Mouse (Mus musculus) ES-Bruce4 (cell line): Measurements from ENCODE around the gene Ms4a6d. TPM values are rescaled to one million over a fixed set of nuclear protein-coding genes. Genes with fewer than 3 reads are reported as not detected.
"Not testable (repeated sequence)": the region's sequence is repeated elsewhere in the genome, so short reads cannot be mapped to it uniquely, and the experiment has no call there.

Source experiments
- H3K27ac ChIP-seq: 2 replicates; pipeline ENCODE4 v1.5.1; 2012; ENCODE audit warnings: low read length, inconsistent platforms; ENCODE audit not compliant: insufficient read depth
- H3K27me3 ChIP-seq: 2 replicates; pipeline ENCODE4 v1.6.1; 2012; ENCODE audit warnings: mild to moderate bottlenecking, low read length, inconsistent platforms; ENCODE audit not compliant: control insufficient read depth, poor library complexity, insufficient read depth, severe bottlenecking
- H3K36me3 ChIP-seq: 2 replicates; pipeline ENCODE4 v1.6.1; 2012; ENCODE audit warnings: inconsistent platforms, mild to moderate bottlenecking, low read length, moderate library complexity; ENCODE audit not compliant: control insufficient read depth, poor library complexity, insufficient read depth, severe bottlenecking
- H3K4me1 ChIP-seq: one replicate; pipeline ENCODE4 v1.8.1; 2011; ENCODE audit warnings: low read length; ENCODE audit not compliant: control insufficient read depth, insufficient read depth
- H3K4me3 ChIP-seq: 2 replicates; pipeline ENCODE4 v1.5.1; 2011; ENCODE audit warnings: low read depth, mild to moderate bottlenecking, low read length
- H3K9ac ChIP-seq: 2 replicates; pipeline ENCODE4 v1.6.1; 2012; ENCODE audit warnings: low read depth, mild to moderate bottlenecking, inconsistent platforms; ENCODE audit not compliant: poor library complexity, severe bottlenecking
- H3K9me3 ChIP-seq: replicated peaks from 2 replicates; pipeline ENCODE4 v1.6.1; 2012; ENCODE audit warnings: mild to moderate bottlenecking, low read length, inconsistent platforms; ENCODE audit not compliant: control insufficient read depth, poor library complexity, insufficient read depth, severe bottlenecking
- CTCF ChIP-seq: IDR thresholded peaks from one replicate; pipeline ENCODE4 v1.8.1; 2011; ENCODE audit warnings: low read depth, low read length
- EP300 ChIP-seq: IDR thresholded peaks from 2 replicates; pipeline ENCODE4 v1.6.1; 2011; ENCODE audit warnings: low read depth, low read length; ENCODE audit not compliant: insufficient read depth
- POLR2A ChIP-seq: IDR thresholded peaks from one replicate; pipeline ENCODE4 v1.8.1; 2011; ENCODE audit warnings: low read length; ENCODE audit not compliant: insufficient read depth
- polyA plus RNA-seq: library from polyadenylated mRNA; stranded (reverse); fragments of >200 nt; gene quantifications from 2 replicates; pipeline ENCODE4 v1.2.4, GENCODE M21; 2011; ENCODE audit warnings: low read depth; ENCODE audit not compliant: missing spikeins, insufficient read depth, insufficient read length

Ms4a6d gene
- polyA plus RNA-seq, 1 experiment, result not detected

DNA sequence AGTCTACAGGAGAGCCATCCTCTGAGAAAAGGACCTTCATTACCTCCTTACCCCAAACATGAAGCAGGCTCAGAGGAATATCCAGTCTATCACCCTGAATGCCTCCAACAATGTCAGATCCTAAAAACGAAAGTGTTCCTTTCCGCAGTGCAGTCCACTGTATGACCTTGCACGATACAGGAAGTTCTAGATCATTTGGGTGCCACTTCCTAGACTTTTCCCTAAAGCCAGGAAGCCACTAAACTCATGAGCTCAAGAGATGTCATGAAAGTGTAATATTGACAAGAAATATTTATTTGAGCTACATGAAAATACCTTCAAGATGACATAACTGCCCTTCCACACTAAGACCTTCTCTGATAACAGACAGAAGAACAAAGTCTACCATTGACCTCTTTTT, 3.3 kb downstream of the Ms4a6d start:
- Histone ChIP-seq H3K27ac (no peak overlapping the region), H3K4me1 (no peaks in the 10 kb centered on the region), H3K36me3 (no peaks in the 10 kb centered on the region), H3K27me3 (no peaks in the 10 kb centered on the region), H3K9me3 (no peaks in the 10 kb centered on the region), H3K9ac (no peak overlapping the region), H3K4me3 (no peak overlapping the region)
- no peak for TF ChIP-seq EP300
- no peak for TF ChIP-seq CTCF
- no peak for TF ChIP-seq POLR2A

DNA sequence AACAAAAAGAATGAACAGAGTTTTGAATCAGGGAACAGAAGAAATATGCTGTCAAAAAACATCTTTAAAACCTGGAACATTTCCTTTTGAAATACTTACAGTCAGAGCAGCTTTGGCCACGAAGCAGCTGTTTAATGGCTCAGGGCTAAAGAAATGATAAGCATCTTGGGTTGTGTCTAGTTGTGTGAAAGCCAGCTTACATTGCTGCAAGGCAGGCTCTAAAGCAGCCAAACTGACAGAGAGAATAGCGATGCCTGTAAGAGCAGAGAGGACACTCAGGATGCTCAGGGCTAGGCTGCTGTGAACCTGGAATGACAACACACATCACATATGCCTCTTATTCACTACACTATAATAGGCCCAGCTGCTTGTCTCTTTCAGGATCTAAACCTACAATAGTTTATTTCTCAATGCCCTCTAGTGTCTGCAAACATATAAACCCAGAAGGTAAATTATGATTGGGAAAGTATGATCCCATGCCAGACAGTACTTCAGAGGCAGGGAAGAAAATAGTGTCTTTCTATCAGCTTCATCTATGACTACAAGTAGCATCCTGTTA, 14.7 kb downstream of the Ms4a6d start:
- H3K27ac ChIP-seq, result no peak overlapping the region
- no peak overlapping the region for H3K4me3 ChIP-seq
- TF ChIP-seq CTCF, result no peak
- no peak for TF ChIP-seq EP300
- TF ChIP-seq POLR2A, result no peak
- H3K36me3 ChIP-seq, result no peaks in the 10 kb centered on the region
- H3K27me3 ChIP-seq, result peaks cover 2% of the 10 kb centered on the region; the same call in 1 of the 2 replicates
- no peaks in the 10 kb centered on the region for H3K4me1 ChIP-seq
- no peak overlapping the region for H3K9ac ChIP-seq
- H3K9me3 ChIP-seq, result no peaks in the 10 kb centered on the region; the same call in 1 of the 2 replicates

DNA sequence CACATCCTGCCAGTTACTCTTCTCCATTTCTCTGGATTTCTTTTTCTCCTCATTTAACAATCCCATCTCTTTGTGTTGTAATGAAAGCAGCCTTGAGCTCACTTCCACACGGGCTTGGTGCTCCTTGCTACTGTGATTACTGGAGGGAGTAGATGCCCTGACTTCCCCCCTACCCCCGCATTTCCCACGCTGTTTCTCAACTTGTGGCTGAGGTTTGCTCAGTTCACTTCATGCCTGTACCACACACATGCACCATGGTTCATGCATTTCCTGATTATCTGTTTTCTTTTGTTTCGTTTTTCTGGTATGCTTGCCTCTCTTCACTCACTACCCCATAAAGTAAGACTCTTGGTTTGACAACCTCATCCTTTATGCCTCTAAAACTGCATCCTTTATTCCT, 15.4 kb downstream of the Ms4a6d start:
- Histone ChIP-seq H3K4me1 (no peaks in the 10 kb centered on the region), H3K27ac (no peak overlapping the region), H3K9ac (no peak overlapping the region), H3K36me3 (no peaks in the 10 kb centered on the region), H3K4me3 (no peak overlapping the region), H3K27me3 (peaks cover 2% of the 10 kb centered on the region; the same call in 1 of the 2 replicates), H3K9me3 (no peaks in the 10 kb centered on the region; the same call in 1 of the 2 replicates)
- no peak for TF ChIP-seq EP300
- TF ChIP-seq CTCF, result no peak
- TF ChIP-seq POLR2A, result no peak

DNA sequence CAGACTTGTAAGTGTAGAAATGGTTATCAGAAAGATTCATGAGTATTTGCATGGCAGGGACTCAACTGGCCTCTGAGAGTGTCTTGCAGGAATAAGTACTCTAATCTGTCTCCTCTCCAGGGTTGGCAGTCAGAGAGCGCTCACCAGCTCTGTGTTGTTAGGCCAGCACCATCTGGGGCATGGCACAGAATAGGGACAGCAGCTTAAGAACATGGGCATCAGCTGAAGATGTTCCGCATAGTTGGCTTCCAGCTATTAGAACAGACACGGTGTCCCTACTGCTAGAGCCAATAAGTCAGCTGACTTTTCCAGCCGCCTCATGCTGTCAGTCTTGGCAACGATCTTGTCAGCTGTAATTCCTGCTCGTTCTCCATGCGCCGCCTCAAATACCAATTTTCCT, 29.7 kb downstream of the Ms4a6d start:
- no peak for TF ChIP-seq POLR2A
- TF ChIP-seq EP300, result no peak
- TF ChIP-seq CTCF, result no peak
- Histone ChIP-seq H3K4me3 (no peak overlapping the region), H3K4me1 (no peaks in the 10 kb centered on the region), H3K27me3 (no peaks in the 10 kb centered on the region), H3K9ac (no peak overlapping the region), H3K36me3 (no peaks in the 10 kb centered on the region), H3K27ac (no peak overlapping the region), H3K9me3 (no peaks in the 10 kb centered on the region)

DNA sequence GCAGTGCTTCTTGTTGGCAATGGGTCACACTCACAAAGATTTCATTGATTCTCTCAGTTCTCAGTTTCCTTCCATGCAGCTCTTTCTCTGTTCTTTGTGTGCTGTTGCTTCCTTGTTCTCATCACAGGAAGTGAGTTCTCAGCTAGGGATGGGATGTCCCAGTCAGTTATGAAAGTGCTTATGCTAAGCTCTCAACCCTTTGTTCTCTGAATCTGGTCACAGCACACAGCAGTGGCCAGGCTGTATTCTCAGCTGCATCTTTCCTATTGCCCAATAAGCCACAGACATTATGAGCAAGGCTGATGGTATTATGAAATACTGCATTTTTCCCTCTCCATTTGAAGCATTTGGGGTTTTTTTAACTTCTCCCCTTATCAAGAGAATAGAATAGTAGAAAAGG, 45.1 kb downstream of the Ms4a6d start:
- H3K4me1 ChIP-seq, H3K9ac ChIP-seq, H3K27me3 ChIP-seq, H3K36me3 ChIP-seq, H3K4me3 ChIP-seq, H3K27ac ChIP-seq, H3K9me3 ChIP-seq: not testable (repeated sequence)

DNA sequence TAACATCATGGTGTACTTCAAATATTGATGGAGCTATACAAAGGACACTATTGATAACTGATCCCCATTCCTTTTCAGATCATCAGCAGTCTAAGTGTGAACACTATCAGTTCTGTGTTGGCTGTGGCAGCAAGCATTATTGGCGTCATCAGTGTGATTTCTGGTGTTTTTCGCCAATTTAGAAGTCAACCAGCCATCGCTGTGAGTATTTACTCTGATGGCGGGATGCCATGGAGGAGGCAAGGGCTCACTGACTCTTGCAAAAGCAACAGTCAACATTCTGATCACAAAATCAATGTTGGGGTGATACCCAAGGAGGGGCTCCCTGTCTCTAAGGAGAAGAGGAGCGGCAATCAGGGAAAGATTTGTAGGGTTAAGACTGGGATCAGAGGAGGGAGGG, 49.9 kb downstream of the Ms4a6d start:
- no peak overlapping the region for H3K27ac ChIP-seq
- H3K36me3 ChIP-seq, result no peaks in the 10 kb centered on the region
- no peaks in the 10 kb centered on the region for H3K9me3 ChIP-seq
- H3K4me1 ChIP-seq, result no peaks in the 10 kb centered on the region
- H3K9ac ChIP-seq, result no peak overlapping the region
- no peaks in the 10 kb centered on the region for H3K27me3 ChIP-seq
- H3K4me3 ChIP-seq, result no peak overlapping the region
- TF ChIP-seq EP300 (no peak), POLR2A (no peak), CTCF (no peak)
